ENCODE assay signal across 8 mouse cellular contexts in the genomic region with DNA sequence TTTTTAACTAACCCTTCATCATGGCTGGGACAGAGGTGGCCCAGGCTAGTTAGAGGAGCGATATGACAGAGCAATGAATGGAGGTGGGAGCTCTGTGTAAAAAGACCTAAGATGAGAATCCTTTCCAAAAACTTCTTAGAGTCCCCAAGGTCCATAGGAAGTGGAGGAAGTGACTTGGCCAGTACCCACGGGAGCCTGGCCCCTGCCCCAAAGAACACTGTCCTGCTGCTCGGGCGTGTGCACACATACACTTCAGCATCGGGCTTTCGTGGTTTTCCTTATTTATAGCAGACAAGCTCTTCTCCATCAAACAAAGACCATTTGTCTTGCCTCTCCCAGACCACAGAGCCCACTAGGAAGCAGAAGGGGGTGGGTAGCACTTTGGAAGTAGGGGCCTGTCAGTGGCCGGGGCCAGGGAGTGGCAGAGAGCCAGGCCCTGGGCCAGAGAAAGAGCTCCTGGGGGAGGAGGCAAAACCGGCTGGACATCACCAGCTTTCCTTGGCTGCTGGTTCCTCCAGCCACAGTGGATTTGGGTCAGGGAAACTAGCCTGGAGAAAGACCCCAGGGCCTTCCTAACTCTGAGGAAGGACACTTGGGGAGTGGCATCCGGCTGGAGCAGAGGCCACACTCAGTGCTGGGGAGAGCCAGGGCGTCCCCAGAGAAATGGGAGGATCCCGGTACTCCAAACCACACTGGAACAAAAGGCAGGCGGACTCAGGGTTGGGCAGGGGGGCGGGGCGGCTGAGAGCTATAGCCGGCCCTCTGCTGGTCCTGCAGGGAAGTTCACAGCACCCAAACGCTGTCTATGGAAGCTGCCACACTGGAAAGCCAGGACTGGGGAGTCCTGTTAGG. TPM values are rescaled to one million over a fixed set of nuclear protein-coding genes. Genes with fewer than 3 reads are reported as not detected.
DNase-seq lines count a peak whose midpoint lies in the region; ATAC-seq and TF ChIP-seq lines count a peak whose summit lies in the region.

No protein-coding gene starts in this region.

- peak; percentile 12 for ATAC-seq in embryonic facial prominence, embryonic 11.5 days (replicated peaks; ENCODE audit: insufficient number of reproducible peaks, low FRiP score, low TSS enrichment, low read depth)
- ATAC-seq in limb, embryonic 14.5 days (ENCODE audit: low FRiP score, low read depth): no peak
- peak; percentile 35; the same call in 1 of the 2 replicates for ATAC-seq in midbrain, embryonic 14.5 days (ENCODE audit: low FRiP score, low TSS enrichment)
- ATAC-seq in stomach, embryonic 14.5 days (ENCODE audit: insufficient number of reproducible peaks, insufficient read depth, low FRiP score, low read depth): peak; percentile 23; the same call in 1 of the 2 replicates

- H3K4me3 ChIP-seq in embryonic facial prominence, embryonic 11.5 days (ENCODE audit: low read depth, low read length): peak overlapping the region; percentile 91; the same call in 1 of the 2 replicates
- peak overlapping the region; percentile 32 for H3K4me3 ChIP-seq in heart, adult 2 months
- peak overlapping the region; percentile 93 for H3K4me3 ChIP-seq in limb, embryonic 14.5 days (replicated peaks; ENCODE audit: low read length)
- H3K4me3 ChIP-seq in midbrain, embryonic 14.5 days (replicated peaks; ENCODE audit: low read depth, low read length): peak overlapping the region; percentile 23
- H3K4me3 ChIP-seq in stomach, embryonic 14.5 days (ENCODE audit: low read depth, low read length): peak overlapping the region; percentile 95

- H3K27me3 ChIP-seq in embryonic facial prominence, embryonic 11.5 days (ENCODE audit: control insufficient read depth, insufficient read depth, low read length): no peaks in the 10 kb centered on the region
- no peaks in the 10 kb centered on the region for H3K27me3 ChIP-seq in heart, adult 2 months (ENCODE audit: control insufficient read depth, insufficient read depth, low read length)
- no peaks in the 10 kb centered on the region for H3K27me3 ChIP-seq in limb, embryonic 14.5 days (ENCODE audit: control insufficient read depth, insufficient read depth, low read length)
- H3K27me3 ChIP-seq in midbrain, embryonic 14.5 days (ENCODE audit: control insufficient read depth, insufficient read depth, low read length): no peaks in the 10 kb centered on the region
- H3K27me3 ChIP-seq in stomach, embryonic 14.5 days (ENCODE audit: control insufficient read depth, insufficient read depth, low read length): no peaks in the 10 kb centered on the region

- peaks cover 14% of the 10 kb centered on the region for H3K36me3 ChIP-seq in embryonic facial prominence, embryonic 11.5 days (replicated peaks; ENCODE audit: control insufficient read depth, insufficient read depth, low read depth, low read length)
- 0 out of 2 replicates have a peak, but pooled peaks cover 2% of the 10 kb centered on the region for H3K36me3 ChIP-seq in heart, adult 2 months (ENCODE audit: control insufficient read depth, insufficient read depth, low read length)
- H3K36me3 ChIP-seq in limb, embryonic 14.5 days (ENCODE audit: control insufficient read depth, insufficient read depth, low read length): peaks cover 51% of the 10 kb centered on the region
- H3K36me3 ChIP-seq in midbrain, embryonic 14.5 days (ENCODE audit: control insufficient read depth, insufficient read depth, low read length): peaks cover 31% of the 10 kb centered on the region
- H3K36me3 ChIP-seq in stomach, embryonic 14.5 days (ENCODE audit: control insufficient read depth, insufficient read depth, low read length): peaks cover 43% of the 10 kb centered on the region

- intact Hi-C loops in heart, adult 2 months (cut with DNase I): loop anchor here (5.0 kb wide), 2 partner anchors 140 to 455 kb away; a partner anchor contains a TSS

- no peaks in the 10 kb centered on the region for H3K9me3 ChIP-seq in embryonic facial prominence, embryonic 11.5 days (replicated peaks; ENCODE audit: control insufficient read depth, low read length)
- H3K9me3 ChIP-seq in limb, embryonic 14.5 days (ENCODE audit: control insufficient read depth, low read length): no peaks in the 10 kb centered on the region
- no peaks in the 10 kb centered on the region for H3K9me3 ChIP-seq in midbrain, embryonic 14.5 days (ENCODE audit: control insufficient read depth, low read length)
- no peaks in the 10 kb centered on the region for H3K9me3 ChIP-seq in stomach, embryonic 14.5 days (ENCODE audit: control insufficient read depth, low read depth, low read length)

- peak; percentile 34; the same call in 1 of the 2 replicates for TF ChIP-seq POLR2A in heart, adult 2 months (IDR thresholded peaks at IDR 0.05; ENCODE audit: insufficient read depth, low read depth, low read length)
- TF ChIP-seq POLR2A in limb, embryonic 14.5 days (IDR thresholded peaks at IDR 0.05; ENCODE audit: borderline replicate concordance, extremely low read depth, insufficient read depth, insufficient read length): no peak

- peak; percentile 87 for TF ChIP-seq EP300 in heart, adult 2 months (IDR thresholded peaks at IDR 0.05; ENCODE audit: insufficient read depth, low read depth, low read length)

- peak overlapping the region; percentile 74 for H3K27ac ChIP-seq in embryonic facial prominence, embryonic 11.5 days (replicated peaks; ENCODE audit: low read depth, low read length)
- H3K27ac ChIP-seq in heart, adult 2 months: peak overlapping the region; percentile 96
- H3K27ac ChIP-seq in limb, embryonic 14.5 days (replicated peaks; ENCODE audit: low read depth, low read length): peak overlapping the region; percentile 71
- H3K27ac ChIP-seq in midbrain, embryonic 14.5 days (replicated peaks; ENCODE audit: low read depth, low read length): peak overlapping the region; percentile 86
- peak overlapping the region; percentile 80 for H3K27ac ChIP-seq in stomach, embryonic 14.5 days (ENCODE audit: low read length)

- H3K4me1 ChIP-seq in embryonic facial prominence, embryonic 11.5 days (ENCODE audit: control insufficient read depth, insufficient read depth, low read length): peaks cover 15% of the 10 kb centered on the region
- peaks cover 8% of the 10 kb centered on the region for H3K4me1 ChIP-seq in heart, adult 2 months (ENCODE audit: control insufficient read depth, insufficient read depth, low read length)
- peaks cover 36% of the 10 kb centered on the region for H3K4me1 ChIP-seq in limb, embryonic 14.5 days (ENCODE audit: control insufficient read depth, insufficient read depth, low read length)
- peaks cover 32% of the 10 kb centered on the region for H3K4me1 ChIP-seq in midbrain, embryonic 14.5 days (ENCODE audit: control insufficient read depth, insufficient read depth, low read length)
- H3K4me1 ChIP-seq in stomach, embryonic 14.5 days (ENCODE audit: control insufficient read depth, insufficient read depth, low read length): peaks cover 36% of the 10 kb centered on the region

- no peaks in the 10 kb centered on the region for H3K79me2 ChIP-seq in heart, adult 2 months (replicated peaks; ENCODE audit: control insufficient read depth, insufficient read depth, low read length)

- peak; percentile 97; the same call in 1 of the 2 replicates for TF ChIP-seq CTCF in heart, adult 2 months (IDR thresholded peaks at IDR 0.05)

- H3K9ac ChIP-seq in embryonic facial prominence, embryonic 11.5 days (replicated peaks; ENCODE audit: low read length): peak overlapping the region; percentile 58
- peak overlapping the region; percentile 51 for H3K9ac ChIP-seq in heart, adult 2 months (ENCODE audit: low read depth, low read length)
- peak overlapping the region; percentile 88 for H3K9ac ChIP-seq in limb, embryonic 14.5 days (ENCODE audit: low read depth, low read length, severe bottlenecking)
- H3K9ac ChIP-seq in midbrain, embryonic 14.5 days (replicated peaks; ENCODE audit: low read length): peak overlapping the region; percentile 63
- H3K9ac ChIP-seq in stomach, embryonic 14.5 days (replicated peaks; ENCODE audit: low read depth, low read length): no peak overlapping the region

- DNase-seq in urinary bladder, adult 18-20 months (ENCODE audit: low spot score in 2 of 2): peak; percentile 37 to 57
- no peak for DNase-seq in urinary bladder, postnatal 10 days (ENCODE audit: low spot score)
- DNase-seq in embryonic facial prominence, embryonic 11.5 days (ENCODE audit: low spot score): peak; percentile 91
- DNase-seq in heart, adult 2 months: peak; percentile 83 to 85
- peak; percentile 76 to 82 for DNase-seq in kidney, adult 8-10 months
- peak; percentile 73 for DNase-seq in limb, embryonic 14.5 days (ENCODE audit: low spot score)
- DNase-seq in midbrain, embryonic 14.5 days: peak; percentile 90

- 10% methylated on average over 16 of the region's 16 CpGs for WGBS in embryonic facial prominence, embryonic 11.5 days
- WGBS in heart, adult 2 months: 5% methylated on average over 16 of the region's 16 CpGs
- 21% methylated on average over 13 of the region's 16 CpGs for WGBS in limb, embryonic 14.5 days
- WGBS in midbrain, embryonic 14.5 days: 12% methylated on average over 16 of the region's 16 CpGs
- 11% methylated on average over 16 of the region's 16 CpGs for WGBS in stomach, embryonic 14.5 days

- H3K4me2 ChIP-seq in embryonic facial prominence, embryonic 11.5 days (ENCODE audit: low read depth, low read length): peak overlapping the region; percentile 87
- peak overlapping the region; percentile 67 for H3K4me2 ChIP-seq in limb, embryonic 14.5 days (replicated peaks; ENCODE audit: low read depth, low read length, severe bottlenecking)
- H3K4me2 ChIP-seq in midbrain, embryonic 14.5 days (ENCODE audit: low read length): peak overlapping the region; percentile 90
- H3K4me2 ChIP-seq in stomach, embryonic 14.5 days (replicated peaks; ENCODE audit: low read depth, low read length): peak overlapping the region; percentile 83

RNA-seq across cellular contexts. Expression of a gene that starts 4.9 kb away (rescaled TPM):
- 2.9 and 3.2 TPM in 2 replicates for polyA plus RNA-seq in embryonic facial prominence, embryonic 11.5 days (2014; fragmentation: Nextera tagmentation; extraction: Ambion mirVana)
- total RNA-seq in heart, adult 2 months (2021): 100 to 1,000 TPM; 207 to 328 TPM
- polyA plus RNA-seq in heart, adult 2 months (2012; rRNA removed): 384 and 618 TPM in 2 replicates
- polyA plus RNA-seq in limb, embryonic 14.5 days (2012; rRNA removed): 306 and 353 TPM in 2 replicates
- 5.3 and 6.0 TPM in 2 replicates for polyA plus RNA-seq in limb, embryonic 14.5 days (2014; fragmentation: Nextera tagmentation; extraction: Ambion mirVana)
- 4.3 and 5.5 TPM in 2 replicates for polyA plus RNA-seq in midbrain, embryonic 14.5 days (2014; fragmentation: Nextera tagmentation; extraction: Ambion mirVana)
- polyA plus RNA-seq in stomach, embryonic 14.5 days (2014; fragmentation: Nextera tagmentation; extraction: Ambion mirVana): 6.8 and 8.1 TPM in 2 replicates

Comparison
In these comparisons a context has a peak if more than half of its experiments do, and no peak if none do; other contexts are left out.
1. H3K4me3 ChIP-seq: peak in every context shown above with its lines; median percentile 95 in stomach, embryonic 14.5 days; 93 in limb, embryonic 14.5 days; 91 in embryonic facial prominence, embryonic 11.5 days; 32 in heart, adult 2 months; 23 in midbrain, embryonic 14.5 days.